11 mouse cellular contexts compared by ENCODE assay signal in the genomic region with DNA sequence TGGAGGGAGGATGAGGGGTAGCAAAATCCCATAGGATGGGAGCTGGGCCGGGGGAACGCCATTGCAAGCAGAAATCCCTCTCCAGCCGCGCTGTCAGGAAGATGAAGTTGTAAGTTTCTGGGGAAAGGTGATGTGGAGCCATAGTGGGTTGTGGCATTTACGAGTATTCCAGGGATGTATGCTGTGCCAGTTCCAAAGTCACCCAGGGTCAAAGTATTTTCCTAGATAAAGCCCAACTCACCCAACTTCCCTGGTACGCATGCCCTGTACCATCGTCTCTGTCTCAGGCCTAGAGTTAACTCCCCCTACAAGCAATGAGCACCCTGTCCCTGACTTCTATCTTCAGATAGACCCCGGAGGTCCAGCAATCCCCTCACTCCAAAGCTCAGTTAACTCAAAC. TPM values are rescaled to one million over a fixed set of nuclear protein-coding genes. Genes with fewer than 3 reads are reported as not detected.
DNase-seq lines count a peak whose midpoint lies in the region; ATAC-seq and TF ChIP-seq lines count a peak whose summit lies in the region.
"Had no signal": no experiment of that assay in that cellular context is flagged by ENCODE, and none has a peak within 500 bp of the region (broad histone marks: within the 10 kb centered on the region; RNA-seq: fewer than 3 reads in every experiment).

No protein-coding gene starts in this region.

- intact Hi-C loops in heart, postnatal 14 days (cut with DNase I), result no loop called here

- no peak for TF ChIP-seq EP300 in lung, postnatal 0 days (IDR thresholded peaks at IDR 0.05)

- peak overlapping the region; percentile 37 for H3K4me3 ChIP-seq in heart, embryonic 11.5 days (ENCODE audit: low read depth, low read length)
- peak overlapping the region; percentile 28 for H3K4me3 ChIP-seq in lung, postnatal 0 days (ENCODE audit: low read depth, low read length)
- no peak overlapping the region for H3K4me3 ChIP-seq in neural tube, embryonic 15.5 days (replicated peaks)

- TF ChIP-seq CTCF in lung, postnatal 0 days (IDR thresholded peaks at IDR 0.05), result no peak

- ATAC-seq in heart, embryonic 11.5 days (replicated peaks; ENCODE audit: insufficient number of reproducible peaks, low FRiP score, low TSS enrichment), result no peak
- ATAC-seq in lung, postnatal 0 days, result no peak
- ATAC-seq in neural tube, embryonic 15.5 days (ENCODE audit: low FRiP score), result no peak

- peaks cover 12% of the 10 kb centered on the region for H3K36me3 ChIP-seq in heart, embryonic 11.5 days (ENCODE audit: control insufficient read depth, insufficient read depth, low read length)
- H3K36me3 ChIP-seq in lung, postnatal 0 days (ENCODE audit: insufficient read depth, low read length), result peaks cover 8% of the 10 kb centered on the region
- peaks cover 43% of the 10 kb centered on the region for H3K36me3 ChIP-seq in neural tube, embryonic 15.5 days

- no peak for DNase-seq in heart, postnatal 14 days
- DNase-seq in lung, postnatal 0 days (ENCODE audit: low spot score), result no peak
- no peak for DNase-seq in lung, postnatal 10 days
- DNase-seq in induced T-regulatory cell, adult 2 months (ENCODE audit: low read depth), result peak; percentile 10
- DNase-seq in cerebellum, postnatal 36 days, result no peak
- no peak for DNase-seq in gastrocnemius, postnatal 25 days
- DNase-seq: cerebellum, adult 2 months had no signal

- no peaks in the 10 kb centered on the region for H3K9me3 ChIP-seq in heart, embryonic 11.5 days (replicated peaks; ENCODE audit: control insufficient read depth, low read length)
- no peaks in the 10 kb centered on the region for H3K9me3 ChIP-seq in lung, postnatal 0 days (ENCODE audit: low read length)
- no peaks in the 10 kb centered on the region for H3K9me3 ChIP-seq in neural tube, embryonic 15.5 days (replicated peaks)

- 50% methylated on average over 8 of the region's 8 CpGs for WGBS in heart, embryonic 11.5 days (ENCODE audit: insufficient replicate concordance)
- 57% methylated on average over 8 of the region's 8 CpGs for WGBS in lung, postnatal 0 days
- 68% methylated on average over 8 of the region's 8 CpGs for WGBS in neural tube, embryonic 15.5 days

- no peaks in the 10 kb centered on the region for H3K27me3 ChIP-seq in heart, embryonic 11.5 days (ENCODE audit: control insufficient read depth, insufficient read depth, low read length)
- H3K27me3 ChIP-seq in lung, postnatal 0 days (replicated peaks; ENCODE audit: insufficient read depth, low read length), result no peaks in the 10 kb centered on the region
- no peaks in the 10 kb centered on the region for H3K27me3 ChIP-seq in neural tube, embryonic 15.5 days (replicated peaks)

- no peak overlapping the region for H3K27ac ChIP-seq in heart, embryonic 11.5 days (ENCODE audit: low read depth, low read length)
- no peak overlapping the region for H3K27ac ChIP-seq in lung, postnatal 0 days (ENCODE audit: low read length)
- H3K27ac ChIP-seq in neural tube, embryonic 15.5 days (replicated peaks), result no peak overlapping the region

- H3K4me1 ChIP-seq in heart, embryonic 11.5 days (ENCODE audit: control insufficient read depth, insufficient read depth, low read length), result peaks cover 25% of the 10 kb centered on the region; the same call in 1 of the 2 replicates
- H3K4me1 ChIP-seq in lung, postnatal 0 days (ENCODE audit: insufficient read depth, low read depth, low read length), result peaks cover 8% of the 10 kb centered on the region; the same call in 1 of the 2 replicates
- H3K4me1 ChIP-seq in neural tube, embryonic 15.5 days, result no peaks in the 10 kb centered on the region

- H3K4me2 ChIP-seq in heart, embryonic 11.5 days, result peak overlapping the region; percentile 71
- H3K4me2 ChIP-seq in lung, postnatal 0 days (replicated peaks; ENCODE audit: low read depth, low read length), result peak overlapping the region; percentile 54
- H3K4me2 ChIP-seq in neural tube, embryonic 15.5 days, result peak overlapping the region; percentile 39

- peak overlapping the region; percentile 54; the same call in 1 of the 2 replicates for H3K9ac ChIP-seq in heart, embryonic 11.5 days (ENCODE audit: low read depth, low read length)
- no peak overlapping the region for H3K9ac ChIP-seq in lung, postnatal 0 days (replicated peaks; ENCODE audit: low read depth)
- no peak overlapping the region for H3K9ac ChIP-seq in neural tube, embryonic 15.5 days (replicated peaks)

RNA-seq across cellular contexts. Expression of gene Tm6sf2, which starts 0.4 kb away (rescaled TPM):
- polyA plus RNA-seq in heart, embryonic 11.5 days (2014; fragmentation: Nextera tagmentation; extraction: Ambion mirVana), result 1.6 and 2.1 TPM in 2 replicates
- total RNA-seq in heart, postnatal 14 days (2021), result 1 to 10 TPM in 1 of 2 experiments, under 1 TPM in 1; 0.46 to 1.5 TPM
- 3.8 and 4.2 TPM in 2 replicates for polyA plus RNA-seq in lung, postnatal 0 days (2015; fragmentation: Nextera tagmentation; extraction: Ambion mirVana)
- 1.4 and 2.0 TPM in 2 replicates for polyA plus RNA-seq in neural tube, embryonic 15.5 days (2015; fragmentation: Nextera tagmentation; extraction: Ambion mirVana)
- total RNA-seq in gastrocnemius, postnatal 25 days (2021), result 1 to 10 TPM in 1 of 2 experiments, not detected in 1; 1.7 TPM

RNA-seq across cellular contexts. Expression of gene Hapln4, which starts 10.1 kb away (rescaled TPM):
- 0.18 and 0.31 TPM in 2 replicates for polyA plus RNA-seq in heart, embryonic 11.5 days (2014; fragmentation: Nextera tagmentation; extraction: Ambion mirVana)
- total RNA-seq in heart, postnatal 14 days (2021), result not detected
- polyA plus RNA-seq in lung, postnatal 0 days (2015; fragmentation: Nextera tagmentation; extraction: Ambion mirVana), result not detected in 2 replicates
- polyA plus RNA-seq in neural tube, embryonic 15.5 days (2015; fragmentation: Nextera tagmentation; extraction: Ambion mirVana), result 1.5 and 1.6 TPM in 2 replicates
- under 1 TPM in 1 of 2 experiments, not detected in 1; 0.08 TPM for total RNA-seq in gastrocnemius, postnatal 25 days (2021)
- total RNA-seq: gastrocnemius, adult 18-20 months; neutrophil, adult 5-6 weeks had no signal

RNA-seq across cellular contexts. Expression of gene Sugp1, which starts 30.5 kb away (rescaled TPM):
- polyA plus RNA-seq in heart, embryonic 11.5 days (2014; fragmentation: Nextera tagmentation; extraction: Ambion mirVana), result 25.1 and 26.1 TPM in 2 replicates
- total RNA-seq in heart, postnatal 14 days (2021), result 10 to 100 TPM; 19.1 to 19.4 TPM
- 25.4 and 27.3 TPM in 2 replicates for polyA plus RNA-seq in lung, postnatal 0 days (2015; fragmentation: Nextera tagmentation; extraction: Ambion mirVana)
- polyA plus RNA-seq in neural tube, embryonic 15.5 days (2015; fragmentation: Nextera tagmentation; extraction: Ambion mirVana), result 57.2 and 57.5 TPM in 2 replicates
- 10 to 100 TPM; 13.1 to 15.5 TPM for total RNA-seq in gastrocnemius, postnatal 25 days (2021)

RNA-seq across cellular contexts. Expression of gene Mau2, which starts 30.6 kb away (rescaled TPM):
- polyA plus RNA-seq in heart, embryonic 11.5 days (2014; fragmentation: Nextera tagmentation; extraction: Ambion mirVana), result 35.5 and 38.1 TPM in 2 replicates
- 10 to 100 TPM; 39.3 to 40.3 TPM for total RNA-seq in heart, postnatal 14 days (2021)
- 37.1 and 37.2 TPM in 2 replicates for polyA plus RNA-seq in lung, postnatal 0 days (2015; fragmentation: Nextera tagmentation; extraction: Ambion mirVana)
- polyA plus RNA-seq in neural tube, embryonic 15.5 days (2015; fragmentation: Nextera tagmentation; extraction: Ambion mirVana), result 63.3 and 65.6 TPM in 2 replicates
- 10 to 100 TPM; 24.5 to 25.1 TPM for total RNA-seq in gastrocnemius, postnatal 25 days (2021)

RNA-seq across cellular contexts. Expression of gene Ncan, which starts 47.6 kb away (rescaled TPM):
- polyA plus RNA-seq in heart, embryonic 11.5 days (2014; fragmentation: Nextera tagmentation; extraction: Ambion mirVana), result 0.11 and 0.16 TPM in 2 replicates
- under 1 TPM; 0.02 to 0.07 TPM for total RNA-seq in heart, postnatal 14 days (2021)
- polyA plus RNA-seq in lung, postnatal 0 days (2015; fragmentation: Nextera tagmentation; extraction: Ambion mirVana), result 0.05 and 0.06 TPM in 2 replicates
- 160 and 169 TPM in 2 replicates for polyA plus RNA-seq in neural tube, embryonic 15.5 days (2015; fragmentation: Nextera tagmentation; extraction: Ambion mirVana)
- under 1 TPM in 1 of 2 experiments, not detected in 1; 0.05 TPM for total RNA-seq in gastrocnemius, postnatal 25 days (2021)
- total RNA-seq: gastrocnemius, adult 18-20 months; neutrophil, adult 5-6 weeks had no signal
